Mouse (Mus musculus) heart, embryonic 11.5 days (tissue): ENCODE results near the gene Ahcyl2. TPM values are rescaled to one million over a fixed set of nuclear protein-coding genes. Genes with fewer than 3 reads are reported as not detected.

Experiments used
- ATAC-seq: fragments of 200-750 bp; cut with Nextera tagmentation; replicated peaks from 2 replicates; pipeline ENCODE4 v1.8.0; 2017; ENCODE audit warnings: moderate library complexity; ENCODE audit not compliant: insufficient number of reproducible peaks, low FRiP score, low TSS enrichment
- H3K27ac ChIP-seq: fragments of 300-500 bp; sonication (generic); 2 replicates; pipeline ENCODE4 v1.5.1; 2014; ENCODE audit warnings: mild to moderate bottlenecking, low read depth, low read length
- H3K27me3 ChIP-seq: fragments of 300-500 bp; sonication (generic); 2 replicates; pipeline ENCODE4 v1.6.1; 2014; ENCODE audit warnings: mild to moderate bottlenecking, low read length, mixed read lengths; ENCODE audit not compliant: control insufficient read depth, insufficient read depth
- H3K36me3 ChIP-seq: fragments of 300-500 bp; sonication (generic); 2 replicates; pipeline ENCODE4 v1.6.1; 2014; ENCODE audit warnings: mild to moderate bottlenecking, low read length, moderate library complexity, mixed read lengths; ENCODE audit not compliant: control insufficient read depth, insufficient read depth
- H3K4me1 ChIP-seq: fragments of 300-500 bp; sonication (generic); 2 replicates; pipeline ENCODE4 v1.6.1; 2014; ENCODE audit warnings: low read length; ENCODE audit not compliant: control insufficient read depth, insufficient read depth
- H3K4me2 ChIP-seq: fragments of 300-500 bp; sonication (generic); 2 replicates; pipeline ENCODE4 v1.6.1; 2014; ENCODE audit warnings: mild to moderate bottlenecking, moderate library complexity
- H3K4me3 ChIP-seq: fragments of 300-500 bp; sonication (generic); 2 replicates; pipeline ENCODE4 v1.5.1; 2014; ENCODE audit warnings: low read depth, low read length
- H3K9ac ChIP-seq: fragments of 300-500 bp; sonication (generic); 2 replicates; pipeline ENCODE4 v1.6.1; 2014; ENCODE audit warnings: mild to moderate bottlenecking, low read depth, low read length, moderate library complexity
- H3K9me3 ChIP-seq: fragments of 300-500 bp; sonication (generic); replicated peaks from 2 replicates; pipeline ENCODE4 v1.6.1; 2016; ENCODE audit warnings: low read length; ENCODE audit not compliant: control insufficient read depth
- WGBS: fragments of 180-500 bp; shearing (Covaris S2); extraction: QIAGEN DNeasy Blood & Tissue Kit; methylation state at CpG from one replicate; pipeline ENCODE4 v1.1.7; 2014; ENCODE audit not compliant: insufficient replicate concordance; 5-methylcytosine and 5-hydroxymethylcytosine counted together
- polyA plus RNA-seq: library from polyadenylated mRNA; unstranded; fragments of >200 nt; fragmentation: Nextera tagmentation; extraction: Ambion mirVana; gene quantifications from 2 replicates; pipeline ENCODE4 v1.2.1, GENCODE M21; 2014

Gene Ahcyl2
- 9.9 and 11.6 TPM in 2 replicates for polyA plus RNA-seq

DNA sequence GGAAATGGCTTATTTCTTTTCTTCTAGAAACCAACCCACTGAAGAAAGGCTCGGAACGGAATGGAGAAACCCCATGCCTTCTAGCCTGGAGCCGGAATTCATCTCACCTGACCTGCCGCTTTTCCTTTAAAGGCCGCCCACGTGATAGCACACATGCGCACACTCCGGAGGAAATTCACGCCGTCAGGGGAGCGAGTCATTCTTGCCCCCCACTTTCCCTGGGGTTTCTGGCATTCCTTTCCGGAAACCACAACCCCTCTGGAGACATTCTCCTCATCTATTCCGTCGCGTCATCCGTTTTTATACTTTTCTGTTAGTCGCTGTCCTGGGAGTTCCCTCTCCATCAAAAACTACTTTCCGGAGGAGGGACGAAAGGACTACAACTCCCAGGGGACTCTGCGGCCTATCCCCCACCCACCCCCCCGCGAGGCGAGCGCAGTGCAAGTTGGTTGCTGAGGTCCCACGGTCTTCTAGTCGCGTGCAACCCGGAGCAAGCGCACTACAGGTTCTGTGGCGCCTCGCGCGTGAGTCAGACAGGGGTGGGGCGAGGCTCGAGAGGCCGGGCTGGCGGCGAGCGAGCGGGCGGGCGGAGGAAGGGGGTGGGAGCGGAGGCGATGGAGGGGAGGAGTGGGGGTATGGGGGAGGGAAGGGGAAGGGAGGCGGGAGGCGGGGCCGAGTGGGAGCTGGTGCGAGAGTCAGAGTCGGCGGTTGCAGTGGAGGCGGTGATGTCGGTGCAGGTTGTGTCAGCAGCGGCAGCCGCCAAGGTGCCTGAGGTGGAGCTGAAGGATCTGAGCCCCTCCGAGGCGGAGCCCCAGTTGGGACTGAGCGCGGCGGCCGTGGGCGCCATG is at the start of gene Ahcyl2:
Gene Ahcyl2, plus strand, starts transcription at position 199 of the 848 bp plus-strand sequence.
- Histone ChIP-seq H3K27ac (peak within 1 kb of the TSS; percentile 84), H3K9me3 (no peaks in the 10 kb centered on the region), H3K4me3 (peak within 1 kb of the TSS; percentile 77), H3K27me3 (no peaks in the 10 kb centered on the region), H3K4me2 (peak within 1 kb of the TSS; percentile 78), H3K9ac (peak within 1 kb of the TSS; percentile 89), H3K4me1 (peaks cover 6% of the 10 kb centered on the region; the same call in 1 of the 2 replicates), H3K36me3 (no peaks in the 10 kb centered on the region)
- WGBS, result under 1% methylated on average over 58 of the region's 61 CpGs
- peak; percentile 97 for ATAC-seq

DNA sequence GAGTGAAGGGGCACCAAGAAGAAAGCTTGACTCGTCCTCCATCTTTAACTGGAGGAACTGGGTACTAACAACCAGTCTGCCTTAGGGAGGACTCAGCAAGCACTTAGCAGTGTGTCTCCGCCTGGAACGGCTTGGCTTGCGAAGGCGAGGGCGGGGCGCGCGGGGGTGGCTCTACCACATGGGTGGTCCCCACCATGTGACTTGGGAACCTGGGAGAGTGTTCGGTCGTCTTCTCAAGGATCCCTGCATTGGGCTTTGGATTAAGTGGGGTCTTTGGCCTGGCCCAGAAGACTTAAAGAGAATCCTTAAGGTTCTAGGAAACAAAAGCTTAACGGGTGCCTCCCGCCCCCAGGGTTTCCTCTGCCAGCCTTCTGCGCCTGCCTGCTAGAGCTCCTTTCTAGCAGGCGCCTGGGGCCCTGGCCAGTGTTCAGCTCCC is 48.9 kb upstream of the Ahcyl2 start:
- WGBS, result 4% methylated on average over 15 of the region's 15 CpGs
- Histone ChIP-seq H3K27ac (no peak overlapping the region), H3K9ac (peak overlapping the region; percentile 61)

DNA sequence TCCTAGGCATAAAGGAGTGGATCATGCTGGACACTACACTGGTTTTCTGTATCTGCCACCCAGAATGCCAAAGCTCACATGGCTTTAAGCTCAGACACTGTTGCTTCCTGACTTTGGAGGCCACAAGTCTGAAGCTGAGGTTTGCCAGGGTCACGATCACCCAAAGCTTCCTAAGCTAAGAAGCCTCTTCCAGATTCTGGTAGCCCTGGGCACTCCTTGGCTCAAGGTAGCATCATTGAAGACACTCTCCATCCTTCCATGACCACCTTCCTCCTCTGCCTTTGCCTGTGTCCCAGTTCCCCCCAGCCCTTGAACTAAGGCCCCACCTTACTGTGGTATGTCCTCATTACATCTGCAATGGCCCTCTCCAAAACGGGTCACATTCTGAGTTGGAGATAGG is 45.9 kb upstream of the Ahcyl2 start:
- WGBS, result 65% methylated on average over 2 of the region's 2 CpGs
- no peak overlapping the region for H3K4me3 ChIP-seq

More for the DNA sequence above, 48.9 kb upstream of the Ahcyl2 start:
- peak overlapping the region; percentile 66 for H3K4me2 ChIP-seq
- H3K36me3 ChIP-seq, result no peaks in the 10 kb centered on the region
- H3K4me1 ChIP-seq, result peaks cover 8% of the 10 kb centered on the region; the same call in 1 of the 2 replicates
- H3K27me3 ChIP-seq, result peaks cover 12% of the 10 kb centered on the region; the same call in 1 of the 2 replicates
- peak; percentile 61; the same call in 1 of the 2 replicates for ATAC-seq
- H3K9me3 ChIP-seq, result no peaks in the 10 kb centered on the region
- H3K4me3 ChIP-seq, result peak overlapping the region; percentile 43

DNA sequence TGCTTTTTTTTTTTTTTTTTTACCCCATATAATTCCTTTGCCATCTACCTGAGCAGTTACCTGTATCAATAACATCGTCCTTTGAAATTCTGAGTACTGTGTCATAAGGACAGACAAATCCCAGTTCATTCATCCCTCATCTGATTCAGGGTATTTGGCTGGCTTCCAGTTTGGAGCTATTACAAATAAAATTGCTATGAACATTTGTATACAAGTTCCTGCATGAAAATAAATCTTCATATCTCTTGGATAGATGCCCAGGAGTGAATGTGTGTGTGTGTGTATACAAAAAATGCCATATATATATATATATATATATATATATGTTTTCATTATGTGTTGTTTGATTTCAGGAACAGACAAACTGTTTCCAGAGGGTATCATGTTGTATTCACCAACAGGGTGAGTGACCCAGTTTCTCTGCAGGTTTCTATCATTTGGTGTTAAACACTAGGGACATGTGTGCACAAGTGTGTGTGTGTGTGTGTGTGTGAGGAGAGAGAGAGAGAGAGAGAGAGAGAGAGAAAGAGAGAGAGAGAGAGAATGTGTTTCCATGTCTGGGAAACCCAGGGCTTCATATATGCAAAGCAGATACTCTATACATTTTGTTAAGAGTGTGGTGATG is 41.1 kb upstream of the Ahcyl2 start:
- no peak overlapping the region for H3K9ac ChIP-seq
- no peaks in the 10 kb centered on the region for H3K9me3 ChIP-seq
- H3K4me1 ChIP-seq, result no peaks in the 10 kb centered on the region
- 0 out of 2 replicates have a peak, but pooled peaks cover 3% of the 10 kb centered on the region for H3K27me3 ChIP-seq
- H3K4me2 ChIP-seq, result no peak overlapping the region
- H3K27ac ChIP-seq, result no peak overlapping the region
- no peaks in the 10 kb centered on the region for H3K36me3 ChIP-seq
- H3K4me3 ChIP-seq, result no peak overlapping the region
- 79% methylated on average over 1 of the region's 1 CpGs for WGBS
- ATAC-seq, result no peak

More for the DNA sequence above, 45.9 kb upstream of the Ahcyl2 start:
- Histone ChIP-seq H3K27ac (no peak overlapping the region), H3K36me3 (no peaks in the 10 kb centered on the region), H3K4me2 (no peak overlapping the region), H3K4me1 (peaks cover 8% of the 10 kb centered on the region; the same call in 1 of the 2 replicates), H3K9ac (no peak overlapping the region), H3K27me3 (peaks cover 12% of the 10 kb centered on the region; the same call in 1 of the 2 replicates), H3K9me3 (no peaks in the 10 kb centered on the region)
- ATAC-seq, result no peak

DNA sequence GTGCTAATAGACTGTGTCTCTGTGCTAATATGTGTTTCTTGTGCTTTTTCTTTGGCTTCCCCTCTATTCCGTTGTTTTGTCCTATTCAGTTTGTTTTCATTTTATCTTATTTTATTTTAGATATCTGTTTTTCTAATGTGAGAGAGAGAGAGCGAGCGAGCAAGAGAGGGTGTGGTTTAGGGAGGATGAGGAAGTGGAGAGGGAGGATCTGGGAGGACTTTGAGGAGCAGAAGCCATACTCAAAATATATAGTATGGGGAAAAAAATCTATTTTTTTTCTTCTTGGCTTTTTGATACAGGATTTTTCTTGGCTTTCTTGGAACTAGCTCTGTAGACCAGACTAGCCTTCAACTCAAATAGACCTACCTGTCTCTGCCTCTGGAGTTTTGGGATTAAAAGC is 39.8 kb upstream of the Ahcyl2 start:
- no peaks in the 10 kb centered on the region for H3K4me1 ChIP-seq
- H3K9me3 ChIP-seq, result no peaks in the 10 kb centered on the region
- 68% methylated on average over 3 of the region's 3 CpGs for WGBS
- H3K27me3 ChIP-seq, result 0 out of 2 replicates have a peak, but pooled peaks cover 3% of the 10 kb centered on the region
- no peak overlapping the region for H3K4me3 ChIP-seq
- H3K27ac ChIP-seq, result no peak overlapping the region
- no peak overlapping the region for H3K9ac ChIP-seq
- no peak for ATAC-seq
- no peaks in the 10 kb centered on the region for H3K36me3 ChIP-seq
- H3K4me2 ChIP-seq, result no peak overlapping the region

DNA sequence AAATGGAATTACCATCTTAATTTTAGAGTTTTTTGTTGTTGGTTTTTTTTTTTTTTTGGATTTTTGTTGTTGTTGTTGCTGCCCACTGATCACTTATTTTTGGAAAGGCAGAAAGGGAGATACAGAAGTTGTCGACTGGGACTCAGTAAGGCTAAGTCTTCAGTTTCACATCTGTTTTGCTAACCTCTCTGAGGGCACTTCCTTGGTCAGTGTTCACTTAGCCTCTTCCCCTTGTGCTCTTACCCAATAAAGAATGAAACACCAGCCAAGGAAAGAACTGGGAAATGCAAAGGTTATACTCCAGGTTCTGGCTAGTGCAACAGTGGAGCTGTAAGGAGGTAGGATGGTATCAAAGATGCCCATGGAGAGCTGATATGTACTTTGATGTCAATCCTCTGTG is 38.3 kb upstream of the Ahcyl2 start:
- H3K36me3 ChIP-seq, result no peaks in the 10 kb centered on the region
- H3K9ac ChIP-seq, result no peak overlapping the region
- no peak overlapping the region for H3K4me3 ChIP-seq
- H3K27ac ChIP-seq, result no peak overlapping the region
- no peaks in the 10 kb centered on the region for H3K4me1 ChIP-seq
- H3K9me3 ChIP-seq, result no peaks in the 10 kb centered on the region
- ATAC-seq, result no peak
- no peak overlapping the region for H3K4me2 ChIP-seq
- H3K27me3 ChIP-seq, result 0 out of 2 replicates have a peak, but pooled peaks cover 3% of the 10 kb centered on the region
- 64% methylated on average over 1 of the region's 1 CpGs for WGBS

DNA sequence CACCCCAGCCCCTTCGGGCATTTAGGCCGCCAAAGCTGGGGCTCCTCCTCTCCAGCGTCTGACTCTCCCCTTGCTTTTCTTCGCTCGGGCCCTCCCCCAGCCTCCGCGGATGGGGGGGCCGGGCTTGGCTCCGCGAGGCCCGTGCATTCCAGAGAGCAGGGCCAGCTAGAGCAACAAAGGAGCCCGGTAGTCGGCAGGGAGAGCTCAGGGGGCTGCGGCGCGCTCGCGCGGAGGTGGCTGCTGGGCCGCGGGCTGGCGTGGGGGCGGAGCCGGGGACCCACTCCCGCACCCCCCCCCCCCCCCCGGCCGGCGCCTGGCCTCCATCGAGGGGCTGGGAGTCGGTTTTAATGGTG is 32.5 kb upstream of the Ahcyl2 start, which contains the start of gene Smo:
Gene Smo, plus strand, starts transcription at position 168 of the 353 bp plus-strand sequence.
- H3K27ac ChIP-seq, result peak within 1 kb of the TSS; percentile 98
- H3K36me3 ChIP-seq, result no peaks in the 10 kb centered on the region
- peak within 1 kb of the TSS; percentile 84 for H3K4me2 ChIP-seq
- H3K4me3 ChIP-seq, result peak within 1 kb of the TSS; percentile 92
- no peaks in the 10 kb centered on the region for H3K27me3 ChIP-seq
- H3K4me1 ChIP-seq, result 0 out of 2 replicates have a peak, but pooled peaks cover 3% of the 10 kb centered on the region
- 0% methylated on average over 18 of the region's 30 CpGs for WGBS
- peak; percentile 93 for ATAC-seq
- peak within 1 kb of the TSS; percentile 96 for H3K9ac ChIP-seq
- H3K9me3 ChIP-seq, result no peaks in the 10 kb centered on the region

DNA sequence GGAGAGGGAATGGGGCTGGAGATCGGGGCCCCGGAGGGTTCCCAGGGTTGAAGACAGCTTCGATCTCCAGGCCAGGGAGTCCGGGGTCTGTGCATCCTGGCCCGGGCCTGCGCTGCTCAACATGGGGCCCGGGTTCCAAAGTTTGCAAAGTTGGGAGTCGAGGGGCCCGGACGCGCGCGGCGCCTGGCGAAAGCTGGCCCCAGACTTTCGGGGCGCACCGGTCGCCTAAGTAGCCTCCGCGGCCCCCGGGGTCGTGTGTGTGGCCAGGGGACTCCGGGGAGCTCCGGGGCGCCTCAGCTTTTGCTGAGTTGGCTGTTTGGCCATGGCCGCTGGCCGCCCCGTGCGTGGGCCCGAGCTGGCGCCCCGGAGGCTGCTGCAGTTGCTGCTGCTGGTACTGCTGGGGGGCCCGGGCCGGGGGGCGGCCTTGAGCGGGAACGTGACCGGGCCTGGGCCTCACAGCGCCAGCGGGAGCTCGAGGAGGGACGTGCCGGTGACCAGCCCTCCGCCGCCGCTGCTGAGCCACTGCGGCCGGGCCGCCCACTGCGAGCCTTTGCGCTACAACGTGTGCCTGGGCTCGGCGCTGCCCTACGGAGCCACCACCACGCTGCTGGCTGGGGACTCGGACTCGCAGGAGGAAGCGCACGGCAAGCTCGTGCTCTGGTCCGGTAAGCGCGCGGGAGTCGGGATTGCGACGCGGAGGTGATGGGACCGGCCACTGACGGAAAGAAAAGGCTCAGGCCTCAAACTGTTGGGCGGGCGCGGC is 31.9 kb upstream of the Ahcyl2 start:
- peak; percentile 60 for ATAC-seq
- WGBS, result under 1% methylated on average over 75 of the region's 75 CpGs
- Histone ChIP-seq H3K36me3 (no peaks in the 10 kb centered on the region), H3K4me2 (peak overlapping the region; percentile 84), H3K9ac (peak overlapping the region; percentile 96), H3K4me1 (0 out of 2 replicates have a peak, but pooled peaks cover 3% of the 10 kb centered on the region), H3K27ac (peak overlapping the region; percentile 98), H3K9me3 (no peaks in the 10 kb centered on the region), H3K27me3 (no peaks in the 10 kb centered on the region), H3K4me3 (peak overlapping the region; percentile 92)
